Mouse (Mus musculus) liver, adult (tissue): ENCODE measurements around the gene Pin1.

Experiments
- GATA4 ChIP-seq: IDR thresholded peaks from 2 replicates; pipeline ENCODE4 v1.6.1; 2014; ENCODE audit warnings: mild to moderate bottlenecking, low read length; ENCODE audit not compliant: insufficient replicate concordance

Gene Pin1

DNA sequence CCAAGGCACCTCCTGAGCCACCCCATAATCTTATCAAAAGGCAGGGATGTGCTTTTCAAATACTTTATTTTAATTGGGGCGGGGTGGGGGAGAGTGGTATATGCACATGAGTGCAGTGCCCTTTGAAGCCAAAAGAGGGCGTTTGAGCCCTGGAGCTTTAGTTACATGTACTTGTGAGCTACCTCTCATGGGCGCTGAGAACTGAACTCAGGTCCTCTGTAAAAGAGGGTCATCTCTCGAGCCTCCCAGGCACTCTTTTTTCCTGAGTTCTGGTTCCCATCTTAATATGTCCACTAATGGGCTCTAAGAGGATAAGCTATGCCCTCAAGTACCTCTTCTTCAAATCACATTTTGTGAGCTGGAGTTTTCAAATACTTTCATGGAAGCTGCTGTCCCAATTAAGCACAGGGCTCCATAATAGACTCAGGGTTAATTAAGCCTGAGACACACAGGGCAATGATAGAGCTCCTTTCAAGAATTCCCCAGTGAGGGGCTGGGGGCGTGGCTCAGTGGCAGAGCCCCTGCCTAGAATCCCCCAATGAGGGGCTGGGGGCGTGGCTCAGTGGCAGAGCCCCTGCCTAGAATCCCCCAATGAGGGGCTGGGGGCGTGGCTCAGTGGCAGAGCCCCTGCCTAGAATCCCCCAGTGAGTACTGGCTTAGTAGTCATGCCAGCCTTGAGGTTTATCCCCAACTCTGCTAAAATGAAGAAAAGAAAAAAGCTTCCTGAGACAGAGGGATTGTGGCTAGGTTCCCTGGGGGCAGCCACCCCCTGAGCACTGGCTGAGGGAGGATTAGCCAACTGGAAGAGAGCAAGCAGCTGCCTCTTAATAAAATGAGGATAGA is 29.9 kb downstream of the Pin1 start:
- TF ChIP-seq GATA4, result no peak

DNA sequence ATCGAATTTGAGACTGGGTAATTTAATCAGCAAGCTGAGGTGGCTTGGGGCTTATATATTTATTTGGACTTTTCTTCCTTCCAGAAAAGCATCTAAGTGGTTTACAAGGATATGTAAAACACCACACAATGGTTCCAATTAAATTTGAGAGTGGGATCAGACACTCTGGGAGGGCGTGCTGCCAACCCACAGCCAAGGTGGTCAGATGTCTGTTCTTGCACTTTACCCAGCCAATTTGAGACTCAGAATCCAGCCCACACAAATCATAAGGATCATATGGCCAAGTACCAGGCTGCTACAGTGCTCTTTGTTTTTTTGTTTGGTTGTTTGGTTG is 30.5 kb downstream of the Pin1 start:
- no peak for TF ChIP-seq GATA4

DNA sequence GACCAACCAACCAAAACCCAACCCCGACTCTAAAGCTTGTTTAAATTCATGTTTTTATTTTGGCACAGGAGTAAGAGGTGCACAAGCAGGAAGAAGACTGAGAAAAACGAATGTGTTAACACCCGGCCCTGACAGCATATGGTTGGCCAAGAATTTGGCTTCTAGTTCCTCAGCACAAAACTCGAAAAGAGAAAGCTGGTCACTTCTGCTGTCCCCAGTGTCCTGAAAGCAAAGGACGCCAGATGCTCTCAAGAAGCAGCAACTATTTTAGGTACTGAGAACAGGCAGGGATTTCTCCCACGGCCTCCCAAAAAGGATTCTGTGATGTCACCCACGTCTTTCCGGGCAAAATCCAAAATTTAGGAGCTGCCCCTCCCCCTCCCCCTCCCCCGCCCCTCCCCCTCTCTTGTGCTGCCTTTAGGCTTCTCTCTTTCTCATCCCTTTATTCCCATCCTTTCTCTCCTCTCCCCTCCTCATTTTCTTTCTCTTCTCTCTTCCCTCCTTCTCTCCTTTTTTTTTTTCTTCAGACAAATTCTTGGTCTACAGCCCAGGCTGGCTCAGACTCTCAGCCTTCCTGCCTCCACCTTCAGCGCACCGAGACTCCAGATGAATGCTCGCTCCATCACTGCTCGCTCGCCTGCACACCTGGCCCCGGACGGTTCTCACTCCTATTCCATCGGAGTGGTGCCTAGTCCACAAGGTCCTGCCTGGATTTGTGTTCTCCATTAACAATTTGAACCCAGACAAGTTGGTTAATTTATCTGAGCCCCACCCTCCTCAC is 33.4 kb downstream of the Pin1 start:
- TF ChIP-seq GATA4, result no peak

DNA sequence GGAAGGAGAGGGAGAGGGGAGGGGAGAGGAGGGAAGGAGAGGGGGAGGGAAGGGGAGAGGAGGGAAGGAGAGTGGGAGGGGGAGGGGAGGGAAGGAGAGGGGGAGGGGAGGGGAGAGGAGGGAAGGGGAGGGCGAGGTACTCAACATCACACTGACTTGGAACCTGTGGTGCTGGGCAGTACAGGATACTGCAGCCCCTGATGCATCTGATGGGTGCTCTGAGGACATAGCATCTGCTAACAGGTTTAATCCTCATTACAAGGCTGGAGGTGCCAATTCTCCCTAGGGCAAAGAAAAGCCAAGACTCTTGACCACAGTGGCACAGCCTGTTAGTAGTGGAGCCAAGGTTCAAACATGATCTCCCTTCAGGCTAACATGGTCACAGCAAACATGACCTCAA is 37.5 kb downstream of the Pin1 start:
- TF ChIP-seq GATA4, result no peak

DNA sequence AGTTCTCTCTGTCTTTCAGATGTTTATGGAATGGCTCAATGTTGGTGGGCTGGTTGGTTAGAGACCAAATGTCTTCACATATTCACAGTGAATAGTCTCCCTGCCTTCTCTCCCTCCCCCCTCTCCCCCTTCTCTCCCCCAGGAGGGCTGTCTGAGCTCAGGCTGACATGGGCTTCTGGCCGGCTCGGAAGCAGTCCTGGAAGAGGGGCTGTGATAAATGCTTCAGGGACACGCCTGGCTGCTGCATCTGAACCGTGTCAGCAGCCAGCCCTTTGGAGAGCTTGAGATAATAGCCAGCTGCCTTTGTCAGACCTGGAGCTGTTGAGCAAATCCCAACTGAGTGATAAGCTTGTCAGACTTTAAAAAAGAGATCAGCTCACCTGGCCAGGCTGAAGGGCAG is 38.0 kb downstream of the Pin1 start:
- no peak for TF ChIP-seq GATA4

DNA sequence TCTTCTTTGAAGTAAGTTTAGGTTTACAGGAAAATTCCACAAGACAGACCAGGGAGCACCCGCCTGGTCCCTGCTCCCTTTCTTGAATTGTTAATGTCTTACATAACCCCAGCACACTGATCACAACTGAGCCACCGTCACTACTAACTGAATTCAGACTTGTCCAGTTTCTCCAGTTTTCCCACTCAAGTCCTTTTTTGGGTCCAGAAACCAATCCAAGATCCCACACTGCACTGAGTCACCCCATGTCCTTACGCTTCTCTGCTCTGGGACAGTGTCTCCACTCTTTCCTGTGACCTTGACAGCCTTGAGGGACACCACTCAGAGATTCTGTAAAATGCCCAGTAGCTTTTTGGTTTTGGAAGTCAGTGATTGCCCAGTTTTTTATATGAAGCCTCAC is 41.0 kb downstream of the Pin1 start:
- TF ChIP-seq GATA4, result no peak

DNA sequence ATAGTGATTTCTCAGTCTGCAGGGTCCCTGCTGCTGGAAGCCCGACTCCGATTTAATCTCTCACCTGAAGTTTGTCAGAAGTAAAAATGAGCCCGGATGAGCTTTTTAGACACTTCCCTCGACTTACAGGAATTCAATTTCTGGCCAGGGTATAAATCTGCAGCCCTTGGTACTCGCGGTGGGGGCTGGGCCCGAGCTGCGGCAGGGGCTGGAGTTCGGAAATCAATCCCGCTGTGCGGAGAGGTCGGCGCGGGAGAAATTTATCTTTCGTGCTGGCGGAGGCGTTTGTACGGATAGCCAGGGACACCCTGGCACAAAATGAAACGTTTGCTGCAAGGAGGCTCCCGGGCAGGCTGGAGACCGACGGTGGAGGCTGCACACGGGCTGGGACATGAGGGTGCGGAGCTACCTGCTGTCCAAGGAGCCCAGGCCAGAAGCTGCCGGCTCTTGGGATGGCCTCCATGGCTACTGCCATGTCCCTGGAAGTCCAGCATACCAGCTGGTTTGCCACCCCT is 42.9 kb downstream of the Pin1 start:
- TF ChIP-seq GATA4, result no peak

DNA sequence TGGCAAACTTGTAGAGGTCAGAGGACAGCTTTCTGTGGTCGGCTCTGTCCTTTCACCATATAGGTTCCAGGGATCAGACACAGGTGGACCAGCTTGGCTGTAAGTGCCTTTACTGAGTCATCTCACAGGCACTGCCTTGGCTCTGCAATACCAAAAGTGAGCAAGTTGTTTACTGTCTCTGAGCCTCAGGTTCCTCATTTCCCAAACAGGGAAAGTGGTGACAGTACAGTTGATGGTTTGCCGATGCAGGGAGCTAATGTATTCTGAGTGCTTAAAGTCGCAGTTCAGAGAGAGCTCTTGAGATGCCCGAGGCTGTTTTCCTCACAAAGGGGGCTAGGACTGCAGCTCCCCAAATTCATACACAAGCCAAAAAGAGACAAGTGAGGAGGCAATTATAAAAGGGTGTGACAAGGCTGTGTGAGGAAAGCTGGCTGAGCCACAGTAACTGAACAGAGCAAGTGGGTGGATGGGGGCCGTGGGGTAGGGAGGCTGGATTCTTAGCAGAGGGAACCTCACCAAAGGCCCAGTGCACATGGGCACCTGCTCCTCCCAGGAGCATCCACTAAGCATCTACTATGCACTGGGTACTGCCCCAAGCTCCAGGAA is 44.3 kb downstream of the Pin1 start:
- TF ChIP-seq GATA4, result no peak

DNA sequence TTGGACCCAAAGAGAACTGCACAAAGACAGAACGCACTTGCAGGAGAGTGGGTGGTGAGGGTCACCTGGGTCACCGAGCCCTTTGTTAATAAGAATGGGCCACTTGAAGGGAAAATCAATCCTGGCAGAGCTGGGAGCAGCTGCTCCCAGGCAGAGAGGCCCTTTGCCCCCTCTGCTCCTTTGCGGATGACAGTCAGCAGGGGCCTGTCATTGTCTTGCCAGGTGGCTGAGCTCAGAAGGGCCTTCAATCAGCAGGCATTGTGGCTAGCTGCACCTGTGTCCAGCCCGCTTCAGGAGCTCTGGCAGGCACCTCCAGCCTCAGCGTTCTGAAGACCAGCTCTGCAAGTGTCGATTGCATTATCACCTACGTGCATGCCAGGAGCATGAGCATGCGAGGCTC is 45.6 kb downstream of the Pin1 start:
- TF ChIP-seq GATA4, result no peak

DNA sequence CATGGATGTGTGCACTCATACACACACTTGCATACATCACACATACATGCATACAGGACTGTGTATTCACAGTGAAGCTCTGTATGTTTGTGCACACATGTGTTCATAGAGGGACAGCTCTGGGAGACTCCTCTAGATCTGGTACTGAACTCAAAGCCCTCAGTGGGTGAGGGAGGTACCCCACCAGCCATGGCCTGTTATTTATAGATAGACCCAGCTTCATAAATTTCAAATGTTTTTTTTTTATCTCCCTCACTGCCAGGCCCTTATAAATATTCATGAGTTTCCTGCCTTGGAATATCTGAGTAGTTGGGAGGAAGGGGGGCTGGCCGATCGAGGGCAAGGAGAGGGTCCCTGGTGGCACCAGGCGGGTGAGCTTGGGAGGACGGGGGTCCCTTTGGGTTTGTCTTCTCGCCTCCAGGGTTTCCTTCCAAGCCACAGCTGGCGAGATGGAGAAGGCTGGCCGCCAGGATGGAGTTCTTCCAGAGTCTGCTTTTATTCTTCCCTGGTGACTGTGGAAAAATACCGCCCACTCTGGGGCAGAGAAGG is 52.0 kb downstream of the Pin1 start:
- TF ChIP-seq GATA4, result no peak

DNA sequence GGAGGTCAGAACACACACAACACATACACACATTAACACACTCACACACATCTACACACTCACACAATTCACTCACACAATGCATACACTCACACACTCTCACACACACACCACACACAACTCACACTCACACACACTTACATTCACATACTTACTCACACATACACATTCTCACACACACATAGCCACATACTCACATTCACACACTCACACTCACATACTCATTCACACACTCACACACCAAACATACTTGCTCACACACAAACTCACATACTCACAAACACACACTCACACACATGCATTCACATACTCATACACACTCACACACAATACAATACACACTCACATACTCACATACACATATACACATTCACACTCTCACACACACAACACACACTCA is 53.5 kb downstream of the Pin1 start:
- no peak for TF ChIP-seq GATA4

DNA sequence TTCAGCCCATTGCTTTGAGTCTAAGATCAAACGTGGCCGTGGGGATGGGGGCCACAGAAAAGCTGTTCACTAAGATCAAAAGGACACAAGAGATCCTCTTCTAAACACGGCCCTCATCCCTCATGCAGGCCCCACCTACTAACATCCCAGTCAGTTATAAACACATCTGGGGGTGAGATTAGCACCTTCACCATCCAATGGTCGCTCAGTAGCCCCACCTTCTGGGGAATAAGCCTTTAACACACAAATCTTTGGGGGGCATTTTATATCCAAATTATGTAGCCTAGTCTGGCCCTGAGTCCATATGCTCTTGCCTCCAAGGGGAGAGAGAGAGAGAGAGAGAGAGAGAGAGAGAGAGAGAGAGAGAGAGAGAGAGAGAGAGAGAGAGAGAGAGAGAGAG is 54.1 kb downstream of the Pin1 start:
- no peak for TF ChIP-seq GATA4

DNA sequence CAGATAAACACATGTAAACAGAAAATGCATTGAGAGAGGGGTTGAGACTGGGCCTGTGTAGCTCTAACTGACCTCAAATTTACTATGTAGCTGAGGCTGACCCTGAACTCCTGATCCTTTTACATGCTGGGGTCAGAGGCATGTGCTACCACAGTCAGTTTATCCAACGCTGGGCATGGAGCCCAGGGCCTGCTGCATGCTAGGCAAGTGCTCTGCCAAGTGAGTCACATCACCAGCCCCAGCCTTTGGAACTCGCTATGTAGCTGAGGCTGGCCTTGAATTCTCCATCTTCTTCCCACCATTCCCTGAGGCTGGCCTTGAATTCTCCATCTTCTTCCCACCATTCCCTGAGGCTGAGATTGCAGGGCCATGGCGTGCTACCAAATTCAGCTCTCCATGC is 58.6 kb downstream of the Pin1 start:
- no peak for TF ChIP-seq GATA4

DNA sequence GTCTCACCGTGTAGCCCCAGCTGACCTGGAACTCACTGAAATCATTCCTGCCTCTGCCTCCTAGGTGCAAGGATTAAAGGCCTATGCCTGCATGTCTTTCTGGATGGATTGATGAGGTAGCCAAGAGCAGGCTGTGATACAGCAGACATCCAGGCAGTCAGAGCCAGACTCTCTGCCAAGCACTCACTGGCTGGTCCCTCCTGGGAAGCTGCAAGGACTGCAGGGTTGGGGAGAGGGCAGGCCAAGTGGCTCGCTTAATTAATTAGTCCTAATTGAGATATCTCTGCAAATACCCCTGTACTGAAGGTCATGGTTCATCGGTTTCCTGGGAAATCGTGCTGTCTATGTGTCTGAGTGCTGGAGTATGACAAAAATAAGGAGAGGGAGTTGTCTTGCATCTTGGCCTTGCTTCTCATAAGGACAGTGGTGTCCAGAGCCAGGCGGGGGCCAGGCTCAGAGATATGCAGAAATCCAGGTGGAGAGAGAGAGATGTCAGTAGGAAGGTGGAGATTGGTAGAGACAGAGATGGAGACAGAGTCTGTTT is 61.1 kb downstream of the Pin1 start:
- TF ChIP-seq GATA4, result no peak

DNA sequence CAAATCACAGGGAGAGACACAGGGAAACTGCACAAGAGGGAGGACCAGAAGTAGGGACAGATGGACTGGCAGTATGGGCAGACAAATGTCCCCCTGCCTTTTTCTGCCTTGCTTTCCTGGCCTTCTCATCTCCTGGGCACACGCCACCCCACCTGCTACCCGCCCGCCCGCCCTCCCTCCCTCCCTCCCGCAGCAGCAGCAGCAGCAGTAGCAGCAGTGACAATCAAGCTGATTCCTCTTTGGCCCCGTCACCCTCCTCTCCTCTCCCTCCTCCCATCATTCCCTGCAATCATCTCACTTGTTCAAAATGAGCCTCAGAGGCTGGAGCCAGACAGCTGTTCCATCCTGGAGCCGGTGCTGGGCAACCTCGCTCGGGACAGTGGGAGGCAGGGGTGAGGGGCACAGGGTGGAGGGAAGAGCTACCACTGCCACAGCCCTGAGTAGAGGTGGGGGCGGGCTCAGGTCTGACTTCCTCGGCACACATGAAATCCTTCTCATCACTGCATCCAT is 61.6 kb downstream of the Pin1 start:
- TF ChIP-seq GATA4, result no peak

DNA sequence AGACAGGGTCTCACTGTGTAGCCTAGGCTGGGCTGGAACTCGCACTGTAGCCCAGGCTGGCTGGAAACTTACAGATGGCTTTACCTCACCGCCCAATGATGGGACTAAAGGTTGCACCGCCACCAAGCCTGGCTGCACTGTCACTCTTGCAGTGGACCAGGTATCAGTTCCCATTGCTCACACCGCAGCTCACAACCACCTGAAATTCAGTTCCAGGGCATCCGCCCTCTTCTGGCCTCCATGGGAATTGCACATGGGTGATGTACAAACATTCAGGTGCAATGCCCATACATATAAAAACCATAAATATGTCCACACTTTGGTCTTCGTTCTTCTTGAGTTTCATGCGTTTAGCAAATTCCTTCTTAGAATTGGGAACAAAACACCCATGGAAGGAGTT is 63.4 kb downstream of the Pin1 start:
- no peak for TF ChIP-seq GATA4
